Comparison of ENCODE assay signal across 30 mouse cellular contexts in the genomic region with DNA sequence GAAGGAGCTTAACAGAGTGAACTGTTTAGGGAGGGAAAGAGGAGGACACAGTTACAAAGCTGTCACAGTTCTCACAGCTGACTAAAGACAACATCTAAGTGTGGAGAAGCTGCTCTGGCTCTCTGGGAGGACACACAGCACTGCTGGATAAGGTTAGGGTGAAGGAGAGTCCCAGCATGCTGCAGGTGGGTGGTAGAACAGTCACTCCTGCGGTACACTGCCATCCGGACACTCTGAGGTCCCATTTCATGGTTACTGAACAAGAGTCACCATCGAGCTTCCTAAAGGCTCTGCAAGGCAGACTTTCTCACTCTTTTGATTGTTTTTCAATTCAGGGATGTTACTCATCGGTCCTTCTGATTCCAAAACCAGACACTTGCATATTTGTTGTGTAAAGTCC.
DNase-seq lines count a peak whose midpoint lies in the region; ATAC-seq lines count a peak whose summit lies in the region.
"Had no signal": no experiment of that assay in that cellular context is flagged by ENCODE, and none has a peak within 500 bp of the region (broad histone marks: within the 10 kb centered on the region; RNA-seq: fewer than 3 reads in every experiment).

No protein-coding gene starts in this region.

- H3K9me3 ChIP-seq in intestine, embryonic 16.5 days (ENCODE audit: control insufficient read depth, low read length): no peaks in the 10 kb centered on the region
- H3K9me3 ChIP-seq in intestine, embryonic 15.5 days: no peaks in the 10 kb centered on the region
- H3K9me3 ChIP-seq: embryonic facial prominence, embryonic 12.5 days; forebrain, embryonic 10.5 days; forebrain, embryonic 15.5 days; heart, embryonic 13.5 days; hindbrain, embryonic 12.5 days; limb, embryonic 12.5 days; liver, embryonic 15.5 days; neural tube, embryonic 15.5 days had no signal

- no peak overlapping the region for H3K4me2 ChIP-seq in intestine, embryonic 16.5 days (ENCODE audit: low read depth, low read length)
- no peak overlapping the region for H3K4me2 ChIP-seq in intestine, embryonic 15.5 days (replicated peaks)
- H3K4me2 ChIP-seq: embryonic facial prominence, embryonic 12.5 days; forebrain, embryonic 15.5 days; heart, embryonic 13.5 days; hindbrain, embryonic 12.5 days; limb, embryonic 12.5 days; liver, embryonic 15.5 days; lung, embryonic 14.5 days; neural tube, embryonic 15.5 days had no signal

- H3K9ac ChIP-seq in intestine, embryonic 16.5 days (ENCODE audit: low read depth, low read length): no peak overlapping the region
- no peak overlapping the region for H3K9ac ChIP-seq in intestine, embryonic 15.5 days
- H3K9ac ChIP-seq: embryonic facial prominence, embryonic 12.5 days; forebrain, embryonic 15.5 days; heart, embryonic 13.5 days; hindbrain, embryonic 12.5 days; limb, embryonic 12.5 days; liver, embryonic 15.5 days; lung, embryonic 14.5 days; neural tube, embryonic 15.5 days had no signal

- no peaks in the 10 kb centered on the region for H3K27me3 ChIP-seq in intestine, embryonic 16.5 days (replicated peaks; ENCODE audit: control insufficient read depth, insufficient read depth, low read length)
- H3K27me3 ChIP-seq in intestine, embryonic 15.5 days (replicated peaks): no peaks in the 10 kb centered on the region
- H3K27me3 ChIP-seq: embryonic facial prominence, embryonic 12.5 days; forebrain, embryonic 15.5 days; heart, embryonic 13.5 days; hindbrain, embryonic 12.5 days; limb, embryonic 12.5 days; liver, embryonic 15.5 days; neural tube, embryonic 15.5 days had no signal

- peak; percentile 59 for ATAC-seq in frontal cortex, adult (ENCODE audit: low TSS enrichment)
- ATAC-seq in intestine, embryonic 16.5 days: 0 out of 2 replicates have a peak, but pooled peaks have one; percentile 17
- ATAC-seq in intestine, embryonic 15.5 days: no peak
- ATAC-seq: activated CD4-positive, CD25-positive, alpha-beta regulatory T cell, adult 4 months; forebrain, embryonic 15.5 days had no signal

- peak overlapping the region; percentile 35; the same call in 1 of the 2 replicates for H3K27ac ChIP-seq in intestine, embryonic 16.5 days (ENCODE audit: low read length)
- H3K27ac ChIP-seq in intestine, embryonic 15.5 days: no peak overlapping the region
- H3K27ac ChIP-seq: embryonic facial prominence, embryonic 12.5 days; forebrain, embryonic 10.5 days; forebrain, embryonic 15.5 days; heart, embryonic 13.5 days; hindbrain, embryonic 12.5 days; layer of hippocampus, adult 2 months; left cerebral cortex, adult 2 months; limb, embryonic 12.5 days; liver, embryonic 15.5 days; neural tube, embryonic 15.5 days had no signal

- no peaks in the 10 kb centered on the region for H3K36me3 ChIP-seq in intestine, embryonic 16.5 days (ENCODE audit: control insufficient read depth, insufficient read depth, low read length)
- H3K36me3 ChIP-seq in intestine, embryonic 15.5 days: no peaks in the 10 kb centered on the region
- H3K36me3 ChIP-seq: embryonic facial prominence, embryonic 12.5 days; forebrain, embryonic 15.5 days; heart, embryonic 13.5 days; hindbrain, embryonic 12.5 days; limb, embryonic 12.5 days; liver, embryonic 15.5 days; neural tube, embryonic 15.5 days had no signal

- WGBS in intestine, embryonic 16.5 days: 79% methylated on average over 4 of the region's 4 CpGs
- WGBS in intestine, embryonic 15.5 days: 79% methylated on average over 4 of the region's 4 CpGs

- no peak for DNase-seq in frontal cortex, postnatal 10 days (ENCODE audit: low spot score in 2 of 2)
- DNase-seq in ovary, postnatal 36 days (ENCODE audit: low spot score): peak; percentile 15
- no peak for DNase-seq in ovary, postnatal 10 days (ENCODE audit: low spot score)
- no peak for DNase-seq in layer of hippocampus, adult 11-12 months (ENCODE audit: low spot score)
- DNase-seq: B cell, adult 2 months; cerebellum, adult 11-12 months; cerebellum, adult 9-11 months; embryo, embryonic 11 days; gastrocnemius, postnatal 14 days; kidney, adult 11 months; kidney, postnatal 10 days; lung, embryonic 14.5 days; lung, postnatal 14 days; midbrain, embryonic 14.5 days; right cerebral cortex, postnatal 14 days; thymus, postnatal 4 days had no signal

- H3K4me1 ChIP-seq in intestine, embryonic 16.5 days (ENCODE audit: control insufficient read depth, insufficient read depth, low read length): no peaks in the 10 kb centered on the region
- H3K4me1 ChIP-seq in intestine, embryonic 15.5 days (replicated peaks): no peaks in the 10 kb centered on the region
- H3K4me1 ChIP-seq: embryonic facial prominence, embryonic 12.5 days; forebrain, embryonic 10.5 days; forebrain, embryonic 15.5 days; heart, embryonic 13.5 days; hindbrain, embryonic 12.5 days; limb, embryonic 12.5 days; liver, embryonic 15.5 days; neural tube, embryonic 15.5 days had no signal

- no peak overlapping the region for H3K4me3 ChIP-seq in intestine, embryonic 16.5 days (ENCODE audit: low read length)
- H3K4me3 ChIP-seq in intestine, embryonic 15.5 days (replicated peaks): no peak overlapping the region
- H3K4me3 ChIP-seq: embryonic facial prominence, embryonic 12.5 days; forebrain, embryonic 10.5 days; forebrain, embryonic 15.5 days; heart, embryonic 13.5 days; hindbrain, embryonic 12.5 days; layer of hippocampus, adult 2 months; left cerebral cortex, adult 2 months; limb, embryonic 12.5 days; liver, embryonic 15.5 days; neural tube, embryonic 15.5 days had no signal
